Mouse (Mus musculus) kidney, postnatal 10 days (tissue): ENCODE data around the gene Slc22a3.
A peak's percentile ranks its signal among the peaks of the same experiment; 100 is the strongest.

ENCODE experiments used
- DNase-seq: peaks from one replicate; pipeline ENCODE4 v3.0.0; 2021; ENCODE audit warnings: mixed read lengths

Slc22a3 gene

GRCm38 (mm10) chr17:12396163-12396677, 111.3 kb downstream of the Slc22a3 start:
- no peak for DNase-seq

- DNase-seq = no peak
Observed at GRCm38 (mm10) chr17:12388239-12388638, 119.3 kb downstream of the Slc22a3 start.

GRCm38 (mm10) chr17:12387781-12388180, 119.7 kb downstream of the Slc22a3 start:
- DNase-seq = no peak

- DNase-seq = no peak
Observed at GRCm38 (mm10) chr17:12385049-12385794, 122.3 kb downstream of the Slc22a3 start.

- no peak for DNase-seq
Observed at GRCm38 (mm10) chr17:12382531-12382930, 125.0 kb downstream of the Slc22a3 start.

- no peak for DNase-seq
Observed at GRCm38 (mm10) chr17:12381579-12381978, 125.9 kb downstream of the Slc22a3 start.

GRCm38 (mm10) chr17:12380287-12380686, 127.2 kb downstream of the Slc22a3 start:
- no peak for DNase-seq

GRCm38 (mm10) chr17:12377981-12378705, 129.4 kb downstream of the Slc22a3 start, which contains the start of gene Plg:
TSS of gene Plg (plus strand) at chr17:12378608.
- DNase-seq = no peak

GRCm38 (mm10) chr17:12373601-12374144, 133.8 kb downstream of the Slc22a3 start:
- DNase-seq = no peak

GRCm38 (mm10) chr17:12372021-12372420, 135.5 kb downstream of the Slc22a3 start:
- peak; percentile 86 for DNase-seq

GRCm38 (mm10) chr17:12371310-12371925, 136.1 kb downstream of the Slc22a3 start:
- DNase-seq = peak; percentile 42

- DNase-seq = no peak
Observed at GRCm38 (mm10) chr17:12370289-12370688, 137.2 kb downstream of the Slc22a3 start.

- DNase-seq = no peak
Observed at GRCm38 (mm10) chr17:12369393-12369792, 138.1 kb downstream of the Slc22a3 start.
